Mouse (Mus musculus): ENCODE data around the gene Naa16. TPM values are rescaled to one million over a fixed set of nuclear protein-coding genes. Genes with fewer than 3 reads are reported as not detected.
A peak's percentile ranks its signal among the peaks of the same experiment; 100 is the strongest.

The Naa16 gene
- polyA plus RNA-seq, 1 experiment from 2014 or later, result 46.8 TPM

DNA sequence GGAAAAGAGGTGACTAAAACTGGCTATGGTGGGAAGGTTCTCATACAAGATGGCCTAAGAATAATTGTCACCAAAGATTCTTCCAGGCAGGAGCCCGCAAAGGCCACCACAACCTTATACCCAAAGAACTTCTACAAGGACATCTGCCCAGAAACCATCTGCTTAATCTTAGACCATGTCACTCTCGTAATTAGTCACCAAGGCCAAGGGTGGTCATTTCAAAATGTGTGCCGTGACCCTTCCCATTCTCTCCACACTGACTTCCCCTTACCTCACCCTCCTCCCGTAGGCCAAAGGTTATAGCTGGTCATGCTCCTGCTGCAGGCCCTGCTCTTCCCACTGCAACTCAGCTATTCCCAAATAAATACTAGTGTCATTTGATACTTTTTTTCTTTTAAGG lies 111.7 kb downstream of the Naa16 start:
- H3K27ac ChIP-seq (replicated peaks), result no peak overlapping the region
- no peak overlapping the region for H3K4me3 ChIP-seq
- H3K27me3 ChIP-seq (replicated peaks; ENCODE audit: low read depth, poor library complexity, severe bottlenecking), result no peaks in the 10 kb centered on the region
- DNase-seq (ENCODE audit: low spot score), result no peak
- peaks cover 51% of the 10 kb centered on the region for H3K4me1 ChIP-seq
- no peaks in the 10 kb centered on the region for H3K9me3 ChIP-seq
- H3K36me3 ChIP-seq (replicated peaks), result no peaks in the 10 kb centered on the region
- 63% methylated on average over 4 of the region's 4 CpGs for WGBS

DNA sequence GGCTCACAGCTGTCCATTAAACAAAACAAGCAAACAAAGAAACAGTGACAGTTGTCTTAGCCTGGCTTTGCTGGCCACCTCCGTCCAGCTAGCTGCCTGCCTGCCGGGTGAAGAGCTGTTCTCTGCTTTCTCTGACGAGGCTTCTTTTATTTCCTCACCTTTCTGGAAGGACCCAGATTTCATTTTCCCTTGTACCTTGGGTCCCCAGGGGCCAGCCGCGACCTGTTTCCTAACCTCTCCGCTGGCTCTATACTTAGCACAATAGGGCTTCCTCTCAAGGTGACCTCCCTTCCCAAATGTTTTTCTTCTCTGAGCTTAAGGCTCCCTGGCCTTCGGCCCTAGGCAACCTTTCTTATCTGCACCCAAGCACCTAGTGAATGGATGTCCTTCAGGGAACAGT lies 112.7 kb downstream of the Naa16 start:
- WGBS, result 29% methylated on average over 7 of the region's 7 CpGs
- H3K4me1 ChIP-seq, result peaks cover 61% of the 10 kb centered on the region
- DNase-seq (ENCODE audit: low spot score), result no peak
- H3K27me3 ChIP-seq (replicated peaks; ENCODE audit: low read depth, poor library complexity, severe bottlenecking), result no peaks in the 10 kb centered on the region
- H3K27ac ChIP-seq (replicated peaks), result peak overlapping the region; percentile 0; the same call in 1 of the 2 replicates
- no peak overlapping the region for H3K4me3 ChIP-seq
- H3K9me3 ChIP-seq, result no peaks in the 10 kb centered on the region
- H3K36me3 ChIP-seq (replicated peaks), result no peaks in the 10 kb centered on the region

DNA sequence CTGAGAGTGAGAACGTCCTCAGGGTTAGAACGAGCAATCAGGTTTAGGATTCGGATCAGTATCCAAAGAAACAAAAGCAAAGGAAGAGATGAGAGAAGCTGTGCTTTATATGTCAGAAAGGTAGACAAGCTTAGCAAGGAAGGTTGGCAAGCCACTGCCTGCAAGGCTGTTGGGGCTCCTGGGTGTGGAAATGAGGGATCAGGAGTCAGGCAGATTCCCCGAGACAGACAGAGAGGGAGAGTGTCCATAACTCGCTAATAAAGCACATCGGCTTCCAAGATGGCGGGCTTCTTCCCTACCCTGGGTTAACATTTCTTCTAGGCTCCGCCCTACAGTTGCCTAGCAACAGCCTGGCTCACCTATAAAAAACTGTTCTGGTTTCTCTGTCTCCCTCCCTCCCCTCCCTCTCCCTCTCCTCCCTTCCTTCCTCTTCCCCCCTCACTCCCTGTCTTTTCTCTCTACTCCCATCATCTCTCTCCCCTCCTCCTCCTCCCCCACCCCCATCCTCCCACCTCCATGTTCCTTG lies 114.6 kb downstream of the Naa16 start:
- H3K4me1 ChIP-seq, result peaks cover 62% of the 10 kb centered on the region
- no peak for DNase-seq (ENCODE audit: low spot score)
- H3K9me3 ChIP-seq, result no peaks in the 10 kb centered on the region
- H3K27ac ChIP-seq (replicated peaks), result 0 out of 2 replicates have a peak overlapping the region, but pooled peaks have one; percentile 36
- no peak overlapping the region for H3K4me3 ChIP-seq
- no peaks in the 10 kb centered on the region for H3K27me3 ChIP-seq (replicated peaks; ENCODE audit: low read depth, poor library complexity, severe bottlenecking)
- no peaks in the 10 kb centered on the region for H3K36me3 ChIP-seq (replicated peaks)
- 82% methylated on average over 8 of the region's 8 CpGs for WGBS

DNA sequence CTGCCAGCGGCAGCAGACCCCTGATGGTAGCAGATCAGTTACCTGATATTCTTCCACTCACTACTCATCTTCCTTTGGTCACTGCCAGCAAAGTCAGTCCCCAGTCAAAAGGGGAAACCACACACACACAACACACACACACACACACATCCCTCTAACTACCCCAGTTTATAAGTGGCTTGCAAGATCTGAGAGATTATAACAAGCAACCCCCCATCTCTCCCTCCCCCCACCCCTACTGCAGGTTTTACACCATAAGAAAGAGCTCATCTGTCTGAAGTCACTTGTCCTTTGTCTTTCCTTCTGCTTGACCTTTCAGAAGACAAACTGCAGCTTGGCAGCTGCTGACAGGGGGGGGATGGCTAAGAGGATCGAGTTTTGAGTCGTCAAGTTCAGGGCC lies 115.1 kb downstream of the Naa16 start:
- Histone ChIP-seq H3K4me3 (no peak overlapping the region), H3K4me1 (peaks cover 61% of the 10 kb centered on the region), H3K27ac (replicated peaks) (no peak overlapping the region), H3K27me3 (replicated peaks; ENCODE audit: low read depth, poor library complexity, severe bottlenecking) (no peaks in the 10 kb centered on the region), H3K9me3 (no peaks in the 10 kb centered on the region), H3K36me3 (replicated peaks) (no peaks in the 10 kb centered on the region)
- WGBS, result 60% methylated on average over 3 of the region's 3 CpGs
- DNase-seq (ENCODE audit: low spot score), result no peak

Other genes starting within 250 kb of the Naa16 start
- gene Zfp957, start 143.4 kb downstream of the Naa16 start, polyA plus RNA-seq (2016; fragmentation: Nextera tagmentation; extraction: Ambion mirVana), result not detected in 2 replicates
- 30.3 and 48.2 TPM in 2 replicates for gene Rgcc, start 89.1 kb downstream of the Naa16 start, polyA plus RNA-seq (2016; fragmentation: Nextera tagmentation; extraction: Ambion mirVana)
- gene Mtrf1, start 7.0 kb upstream of the Naa16 start, polyA plus RNA-seq (2016; fragmentation: Nextera tagmentation; extraction: Ambion mirVana), result 8.2 and 9.6 TPM in 2 replicates
- 12.1 and 13.3 TPM in 2 replicates for gene Kbtbd7, start 35.7 kb upstream of the Naa16 start, polyA plus RNA-seq (2016; fragmentation: Nextera tagmentation; extraction: Ambion mirVana)
- gene Kbtbd6, start 61.1 kb upstream of the Naa16 start, polyA plus RNA-seq (2016; fragmentation: Nextera tagmentation; extraction: Ambion mirVana), result 5.1 and 6.1 TPM in 2 replicates
- gene Elf1, start 90.4 kb upstream of the Naa16 start, polyA plus RNA-seq (2016; fragmentation: Nextera tagmentation; extraction: Ambion mirVana), result 5.4 and 5.9 TPM in 2 replicates
- 48.1 and 54.8 TPM in 2 replicates for gene Wbp4, start 90.7 kb upstream of the Naa16 start, polyA plus RNA-seq (2016; fragmentation: Nextera tagmentation; extraction: Ambion mirVana)
- gene Sugt1, start 196.9 kb upstream of the Naa16 start, polyA plus RNA-seq (2016; fragmentation: Nextera tagmentation; extraction: Ambion mirVana), result 151 and 155 TPM in 2 replicates